Mouse (Mus musculus): ENCODE measurements around the gene L1td1.

DNA sequence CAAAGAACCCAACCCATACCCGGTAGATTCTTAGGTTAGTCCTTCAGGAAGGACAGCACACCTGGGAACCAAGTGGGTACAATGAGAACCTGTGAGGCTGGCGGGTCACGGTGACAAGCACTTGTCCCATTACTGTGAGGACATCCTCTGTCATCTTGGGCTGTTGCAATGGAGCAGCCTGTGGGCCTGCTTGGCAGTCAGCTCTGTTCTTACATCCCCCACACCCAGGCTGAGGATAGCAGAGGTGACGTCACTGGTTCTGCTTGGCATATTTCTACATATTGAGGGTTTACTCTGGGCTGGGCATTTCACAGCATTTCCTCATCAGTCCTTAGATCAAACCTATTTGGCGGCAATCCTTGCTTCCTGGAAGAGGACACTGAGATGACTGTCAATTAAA lies 47.3 kb downstream of the L1td1 start:
- no peak for TF ChIP-seq CTCF (IDR thresholded peaks at IDR 0.05; ENCODE audit: extremely low read depth, insufficient read depth, low read length)
- no peak for TF ChIP-seq POLR2A (IDR thresholded peaks at IDR 0.05; ENCODE audit: extremely low read depth, insufficient read depth, low read length)
